Mouse (Mus musculus): ENCODE results near the gene Cdk14.

DNA sequence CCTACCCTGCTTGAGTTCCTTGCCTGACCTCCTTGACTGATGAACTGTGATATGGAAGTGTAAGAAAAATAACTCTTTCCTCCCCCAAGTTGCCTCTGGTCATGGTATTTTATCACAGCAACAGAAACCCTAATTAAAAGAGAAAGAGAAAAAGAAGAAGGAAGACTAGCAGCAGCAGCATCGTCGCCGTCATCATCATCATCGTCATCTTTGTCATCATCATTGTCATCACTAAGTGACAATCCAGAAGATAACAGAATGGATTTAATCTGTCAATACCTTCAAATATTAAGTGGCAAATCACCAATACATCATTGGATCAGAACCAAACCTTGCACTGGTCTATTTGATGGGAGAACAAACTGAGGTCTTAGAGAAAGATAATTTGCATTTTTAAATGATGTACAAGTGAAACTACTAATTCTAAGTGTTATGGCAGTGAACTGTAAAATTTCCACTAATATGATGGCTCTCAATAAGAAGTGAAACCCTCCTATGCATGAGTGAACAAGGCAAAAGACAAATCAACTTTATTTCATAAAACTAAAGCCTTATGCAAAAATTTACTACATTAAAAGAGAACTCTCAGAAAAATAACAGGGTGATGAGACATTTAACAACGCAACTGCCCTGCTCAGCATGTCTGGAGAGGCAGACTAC, 225.4 kb downstream of the Cdk14 start:
- TF ChIP-seq CTCF (IDR thresholded peaks at IDR 0.05; ENCODE audit: control insufficient read depth, insufficient read depth, insufficient replicate concordance, low read depth, low read length) (no peak), POLR2A (IDR thresholded peaks at IDR 0.05; ENCODE audit: control insufficient read depth, low read depth, low read length) (no peak)

Data from testis, adult 2 months (tissue).